Mouse (Mus musculus): ENCODE results near the gene Bysl. TPM values are rescaled to one million over a fixed set of nuclear protein-coding genes. Genes with fewer than 3 reads are reported as not detected.

Bysl gene
- polyA plus RNA-seq, 1 experiment from 2014 or later = 7.7 TPM

DNA sequence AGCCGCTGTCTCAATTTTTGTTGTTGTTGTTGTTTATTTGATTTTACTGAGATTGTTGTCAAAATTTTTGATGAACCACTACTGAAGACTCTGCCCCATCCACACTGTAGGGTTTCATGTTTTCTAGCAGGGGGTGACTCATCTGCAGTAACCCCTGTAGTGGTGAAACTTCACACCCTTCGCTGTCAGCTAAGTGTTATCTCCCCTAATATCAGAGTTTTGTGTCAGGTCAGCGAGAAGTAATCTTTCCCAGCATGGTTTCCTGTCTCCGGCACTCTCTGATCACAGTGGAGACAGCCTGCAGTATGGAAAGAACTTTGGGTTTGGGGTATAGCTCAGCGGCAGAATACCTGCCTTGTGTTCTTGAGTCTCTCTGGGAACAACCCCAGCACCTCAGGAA lies 46.7 kb downstream of the Bysl start:
- no peak overlapping the region for H3K27ac ChIP-seq (ENCODE audit: low read depth, low read length)
- no peak overlapping the region for H3K4me2 ChIP-seq (replicated peaks; ENCODE audit: low read depth)
- 75% methylated on average over 5 of the region's 5 CpGs for WGBS
- H3K9me3 ChIP-seq (ENCODE audit: control insufficient read depth) = no peaks in the 10 kb centered on the region
- no peaks in the 10 kb centered on the region for H3K4me1 ChIP-seq (replicated peaks; ENCODE audit: control insufficient read depth, insufficient read depth, low read length)
- no peak for TF ChIP-seq CTCF (IDR thresholded peaks at IDR 0.05; ENCODE audit: low read depth)
- no peaks in the 10 kb centered on the region for H3K27me3 ChIP-seq (replicated peaks; ENCODE audit: control insufficient read depth, insufficient read depth, low read length)
- no peak overlapping the region for H3K9ac ChIP-seq (ENCODE audit: low read depth, low read length)
- no peak for ATAC-seq
- no peaks in the 10 kb centered on the region for H3K36me3 ChIP-seq (ENCODE audit: control insufficient read depth, insufficient read depth)
- H3K4me3 ChIP-seq (ENCODE audit: low read depth, low read length) = no peak overlapping the region

DNA sequence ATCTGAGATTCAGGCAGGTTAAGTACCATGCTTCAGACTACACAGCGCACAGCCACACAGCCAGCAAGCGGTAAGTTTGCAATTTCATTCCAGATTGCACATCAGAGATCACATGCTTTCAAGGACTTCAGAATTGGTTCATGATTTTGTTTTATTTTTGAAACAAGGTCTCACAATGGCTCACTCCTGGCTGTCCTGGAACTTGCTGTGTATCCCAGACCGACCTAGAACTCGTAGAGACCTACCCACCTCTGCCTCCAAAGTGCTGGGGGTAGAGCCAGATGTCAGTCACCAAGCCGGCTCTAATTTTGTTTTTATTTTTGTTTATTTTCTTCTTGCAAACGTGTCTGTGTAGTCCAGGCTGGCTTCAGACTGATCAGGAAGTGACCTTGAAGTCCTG lies 48.4 kb downstream of the Bysl start:
- no peak for TF ChIP-seq CTCF (IDR thresholded peaks at IDR 0.05; ENCODE audit: low read depth)
- Histone ChIP-seq H3K9me3 (ENCODE audit: control insufficient read depth) (no peaks in the 10 kb centered on the region), H3K36me3 (ENCODE audit: control insufficient read depth, insufficient read depth) (no peaks in the 10 kb centered on the region), H3K4me1 (replicated peaks; ENCODE audit: control insufficient read depth, insufficient read depth, low read length) (no peaks in the 10 kb centered on the region), H3K27me3 (replicated peaks; ENCODE audit: control insufficient read depth, insufficient read depth, low read length) (no peaks in the 10 kb centered on the region), H3K4me3 (ENCODE audit: low read depth, low read length) (no peak overlapping the region), H3K4me2 (replicated peaks; ENCODE audit: low read depth) (no peak overlapping the region), H3K9ac (ENCODE audit: low read depth, low read length) (no peak overlapping the region), H3K27ac (ENCODE audit: low read depth, low read length) (no peak overlapping the region)
- no peak for ATAC-seq
- WGBS = 79% methylated on average over 6 of the region's 6 CpGs

DNA sequence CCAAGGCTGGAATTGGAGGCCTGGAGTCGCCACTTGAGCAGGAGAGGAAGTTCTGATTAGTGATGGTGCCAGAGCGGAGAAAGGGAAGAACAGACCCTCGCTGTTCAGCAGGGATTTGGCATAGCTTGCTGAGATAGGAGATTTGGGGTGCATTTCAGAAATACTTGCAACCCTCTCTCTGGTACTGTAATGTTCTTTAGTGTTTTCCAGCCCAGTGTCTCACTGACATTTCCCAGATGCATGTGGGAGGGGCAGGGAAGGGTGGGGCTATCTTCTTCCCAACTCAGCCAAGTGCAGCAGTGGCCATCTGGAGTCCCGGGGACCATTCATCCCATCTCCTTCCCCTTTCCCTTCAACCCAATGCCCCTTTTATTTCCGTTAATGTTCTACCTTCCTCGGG lies 51.6 kb downstream of the Bysl start:
- Histone ChIP-seq H3K4me3 (ENCODE audit: low read depth, low read length) (no peak overlapping the region), H3K9me3 (ENCODE audit: control insufficient read depth) (no peaks in the 10 kb centered on the region), H3K9ac (ENCODE audit: low read depth, low read length) (no peak overlapping the region), H3K4me1 (replicated peaks; ENCODE audit: control insufficient read depth, insufficient read depth, low read length) (no peaks in the 10 kb centered on the region), H3K27ac (ENCODE audit: low read depth, low read length) (no peak overlapping the region), H3K4me2 (replicated peaks; ENCODE audit: low read depth) (no peak overlapping the region), H3K27me3 (replicated peaks; ENCODE audit: control insufficient read depth, insufficient read depth, low read length) (no peaks in the 10 kb centered on the region), H3K36me3 (ENCODE audit: control insufficient read depth, insufficient read depth) (no peaks in the 10 kb centered on the region)
- no peak for TF ChIP-seq CTCF (IDR thresholded peaks at IDR 0.05; ENCODE audit: low read depth)
- ATAC-seq = no peak
- WGBS = 54% methylated on average over 6 of the region's 6 CpGs

DNA sequence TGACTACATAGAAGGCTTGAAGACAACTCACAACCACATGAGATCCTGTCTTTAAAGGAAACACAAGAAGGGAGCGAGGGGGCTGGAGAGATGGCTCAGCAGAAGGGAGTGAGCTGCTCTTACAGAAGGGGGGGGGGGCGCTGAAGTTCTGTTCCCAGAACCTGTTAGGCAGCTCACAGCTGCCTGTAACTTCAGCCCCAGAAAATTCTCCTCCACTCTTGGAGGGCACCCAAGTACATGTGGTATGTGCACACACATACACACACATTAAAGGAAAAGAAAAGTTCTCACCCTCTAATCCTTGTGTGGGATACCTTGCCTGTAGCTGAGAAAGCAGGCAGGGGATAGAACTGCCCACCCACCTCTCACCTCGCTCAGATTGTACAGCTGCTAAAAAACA lies 54.1 kb downstream of the Bysl start:
- no peak for ATAC-seq
- Histone ChIP-seq H3K4me2 (replicated peaks; ENCODE audit: low read depth) (no peak overlapping the region), H3K9ac (ENCODE audit: low read depth, low read length) (no peak overlapping the region), H3K4me1 (replicated peaks; ENCODE audit: control insufficient read depth, insufficient read depth, low read length) (no peaks in the 10 kb centered on the region), H3K27ac (ENCODE audit: low read depth, low read length) (no peak overlapping the region), H3K9me3 (ENCODE audit: control insufficient read depth) (no peaks in the 10 kb centered on the region), H3K4me3 (ENCODE audit: low read depth, low read length) (no peak overlapping the region), H3K27me3 (replicated peaks; ENCODE audit: control insufficient read depth, insufficient read depth, low read length) (no peaks in the 10 kb centered on the region), H3K36me3 (ENCODE audit: control insufficient read depth, insufficient read depth) (no peaks in the 10 kb centered on the region)
- no peak for TF ChIP-seq CTCF (IDR thresholded peaks at IDR 0.05; ENCODE audit: low read depth)
- 63% methylated on average over 2 of the region's 3 CpGs for WGBS

DNA sequence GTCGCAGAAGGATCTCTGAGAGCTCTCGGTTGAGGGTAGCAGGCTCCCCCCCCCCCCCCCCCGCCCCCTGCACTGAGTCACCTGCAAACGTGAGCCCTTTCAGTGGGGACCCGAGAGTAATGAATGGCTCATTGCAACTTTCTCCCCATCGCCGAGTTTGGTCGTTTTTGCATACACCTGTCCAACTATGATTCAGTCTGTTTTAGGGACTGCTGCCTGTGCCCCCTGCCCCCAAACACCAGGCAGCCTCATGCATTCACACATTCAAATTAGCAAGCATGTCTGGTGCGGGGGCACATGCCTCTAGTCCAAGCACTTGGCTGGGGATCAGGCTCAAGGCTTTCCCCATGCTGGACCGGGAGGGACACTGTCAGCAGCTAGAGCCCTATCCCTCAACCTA lies 56.7 kb downstream of the Bysl start:
- Histone ChIP-seq H3K27me3 (replicated peaks; ENCODE audit: control insufficient read depth, insufficient read depth, low read length) (no peaks in the 10 kb centered on the region), H3K36me3 (ENCODE audit: control insufficient read depth, insufficient read depth) (no peaks in the 10 kb centered on the region), H3K9ac (ENCODE audit: low read depth, low read length) (no peak overlapping the region), H3K4me2 (replicated peaks; ENCODE audit: low read depth) (no peak overlapping the region), H3K4me1 (replicated peaks; ENCODE audit: control insufficient read depth, insufficient read depth, low read length) (no peaks in the 10 kb centered on the region), H3K9me3 (ENCODE audit: control insufficient read depth) (no peaks in the 10 kb centered on the region), H3K4me3 (ENCODE audit: low read depth, low read length) (no peak overlapping the region), H3K27ac (ENCODE audit: low read depth, low read length) (no peak overlapping the region)
- no peak for TF ChIP-seq CTCF (IDR thresholded peaks at IDR 0.05; ENCODE audit: low read depth)
- 76% methylated on average over 9 of the region's 10 CpGs for WGBS
- ATAC-seq = no peak

DNA sequence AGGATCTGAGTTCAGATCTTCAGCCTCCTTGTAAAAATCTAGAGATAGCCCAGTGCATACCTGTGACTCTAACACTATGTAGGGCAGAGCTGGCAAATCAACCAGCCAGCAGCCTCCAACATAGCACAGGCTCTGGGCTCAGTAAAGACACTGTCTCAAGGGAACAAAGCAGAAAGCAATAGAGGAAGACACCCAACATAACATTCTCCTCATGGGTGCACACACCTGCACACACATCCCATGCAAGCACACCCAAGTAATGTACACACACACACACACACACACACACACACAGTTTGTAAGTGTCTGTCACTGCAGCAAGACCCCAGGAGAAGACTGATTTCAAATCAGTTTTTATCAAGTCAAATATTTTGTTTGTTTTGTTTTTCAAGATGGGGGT lies 58.3 kb downstream of the Bysl start:
- H3K9ac ChIP-seq (ENCODE audit: low read depth, low read length) = no peak overlapping the region
- H3K9me3 ChIP-seq (ENCODE audit: control insufficient read depth) = no peaks in the 10 kb centered on the region
- no peak overlapping the region for H3K27ac ChIP-seq (ENCODE audit: low read depth, low read length)
- H3K4me3 ChIP-seq (ENCODE audit: low read depth, low read length) = no peak overlapping the region
- H3K4me1 ChIP-seq (replicated peaks; ENCODE audit: control insufficient read depth, insufficient read depth, low read length) = no peaks in the 10 kb centered on the region
- no peaks in the 10 kb centered on the region for H3K27me3 ChIP-seq (replicated peaks; ENCODE audit: control insufficient read depth, insufficient read depth, low read length)
- no peaks in the 10 kb centered on the region for H3K36me3 ChIP-seq (ENCODE audit: control insufficient read depth, insufficient read depth)
- H3K4me2 ChIP-seq (replicated peaks; ENCODE audit: low read depth) = no peak overlapping the region
- no peak for ATAC-seq
- TF ChIP-seq CTCF (IDR thresholded peaks at IDR 0.05; ENCODE audit: low read depth) = no peak

DNA sequence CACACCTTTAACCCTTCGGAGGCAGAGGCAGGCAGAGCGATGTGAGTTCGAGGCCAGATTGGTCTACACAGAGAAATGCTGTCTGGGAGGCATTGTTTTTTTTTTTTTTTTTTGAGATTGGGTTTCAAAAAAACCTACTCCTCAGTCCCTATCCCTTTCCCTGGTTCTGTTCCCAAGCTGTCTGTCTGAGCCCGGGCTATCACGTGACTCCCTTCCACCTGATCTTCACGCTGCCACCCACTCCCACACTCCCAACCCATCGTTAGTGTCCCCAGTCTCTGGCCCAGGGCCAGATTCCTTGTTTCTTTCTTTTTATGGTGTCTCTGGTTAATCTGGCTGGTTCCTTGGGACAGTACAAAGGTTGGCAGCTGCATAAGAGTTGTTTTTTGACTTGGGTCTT lies 60.2 kb downstream of the Bysl start:
- H3K4me1 ChIP-seq (replicated peaks; ENCODE audit: control insufficient read depth, insufficient read depth, low read length) = no peaks in the 10 kb centered on the region

More for the DNA sequence above, 60.2 kb downstream of the Bysl start:
- 58% methylated on average over 7 of the region's 7 CpGs for WGBS
- Histone ChIP-seq H3K9ac (ENCODE audit: low read depth, low read length) (no peak overlapping the region), H3K9me3 (ENCODE audit: control insufficient read depth) (no peaks in the 10 kb centered on the region), H3K27me3 (replicated peaks; ENCODE audit: control insufficient read depth, insufficient read depth, low read length) (no peaks in the 10 kb centered on the region), H3K36me3 (ENCODE audit: control insufficient read depth, insufficient read depth) (no peaks in the 10 kb centered on the region), H3K27ac (ENCODE audit: low read depth, low read length) (no peak overlapping the region), H3K4me2 (replicated peaks; ENCODE audit: low read depth) (no peak overlapping the region), H3K4me3 (ENCODE audit: low read depth, low read length) (no peak overlapping the region)
- TF ChIP-seq CTCF (IDR thresholded peaks at IDR 0.05; ENCODE audit: low read depth) = no peak
- ATAC-seq = no peak

Other genes starting within 250 kb of the Bysl start
- gene Mrps10, start 242.6 kb downstream of the Bysl start, polyA plus RNA-seq (2015; fragmentation: Nextera tagmentation; extraction: Ambion mirVana) = 46.8 and 49.6 TPM in 2 replicates
- gene Guca1b, start 226.1 kb downstream of the Bysl start, polyA plus RNA-seq (2015; fragmentation: Nextera tagmentation; extraction: Ambion mirVana) = 0.13 and 0.17 TPM in 2 replicates
- gene Guca1a, start 210.9 kb downstream of the Bysl start, polyA plus RNA-seq (2015; fragmentation: Nextera tagmentation; extraction: Ambion mirVana) = 2.7 and 3.3 TPM in 2 replicates
- gene AI661453, start 174.9 kb downstream of the Bysl start, polyA plus RNA-seq (2015; fragmentation: Nextera tagmentation; extraction: Ambion mirVana) = 6.1 and 7.7 TPM in 2 replicates
- gene 1700001C19Rik, start 174.1 kb downstream of the Bysl start, polyA plus RNA-seq (2015; fragmentation: Nextera tagmentation; extraction: Ambion mirVana) = 0.35 and 0.77 TPM in 2 replicates
- gene Taf8, start 109.2 kb downstream of the Bysl start, polyA plus RNA-seq (2015; fragmentation: Nextera tagmentation; extraction: Ambion mirVana) = 8.3 and 9.2 TPM in 2 replicates
- 175 and 180 TPM in 2 replicates for gene Ccnd3, start 106.4 kb downstream of the Bysl start, polyA plus RNA-seq (2015; fragmentation: Nextera tagmentation; extraction: Ambion mirVana)
- gene Med20, start 90 bp upstream of the Bysl start, polyA plus RNA-seq (2015; fragmentation: Nextera tagmentation; extraction: Ambion mirVana) = 22.8 and 22.9 TPM in 2 replicates
- 0.47 and 1.2 TPM in 2 replicates for gene Gm20517, start 97 bp upstream of the Bysl start, polyA plus RNA-seq (2015; fragmentation: Nextera tagmentation; extraction: Ambion mirVana)
- 2.6 and 2.9 TPM in 2 replicates for gene Usp49, start 19.2 kb upstream of the Bysl start, polyA plus RNA-seq (2015; fragmentation: Nextera tagmentation; extraction: Ambion mirVana)
- gene Tomm6, start 76.9 kb upstream of the Bysl start, polyA plus RNA-seq (2015; fragmentation: Nextera tagmentation; extraction: Ambion mirVana) = 384 and 398 TPM in 2 replicates
- gene Frs3, start 77.5 kb upstream of the Bysl start, polyA plus RNA-seq (2015; fragmentation: Nextera tagmentation; extraction: Ambion mirVana) = 2.9 TPM in 2 replicates
- gene Gm21981, start 83.0 kb upstream of the Bysl start, polyA plus RNA-seq (2015; fragmentation: Nextera tagmentation; extraction: Ambion mirVana) = 0.12 TPM in 1 of 2 replicates, not detected in the other
- 0.33 and 0.64 TPM in 2 replicates for gene Prickle4, start 83.2 kb upstream of the Bysl start, polyA plus RNA-seq (2015; fragmentation: Nextera tagmentation; extraction: Ambion mirVana)
- gene Pgc, start 115.3 kb upstream of the Bysl start, polyA plus RNA-seq (2015; fragmentation: Nextera tagmentation; extraction: Ambion mirVana) = 7.4 and 24.6 TPM in 2 replicates
- gene Tfeb, start 125.5 kb upstream of the Bysl start, polyA plus RNA-seq (2015; fragmentation: Nextera tagmentation; extraction: Ambion mirVana) = 30.0 and 34.5 TPM in 2 replicates
- gene Mdfi, start 223.2 kb upstream of the Bysl start, polyA plus RNA-seq (2015; fragmentation: Nextera tagmentation; extraction: Ambion mirVana) = 1.7 and 2.1 TPM in 2 replicates